In genomic region chr8:70718297-70718696, GRCm38 (mm10) we compare ENCODE assay signal across 9 mouse cellular contexts. TPM values are rescaled to one million over a fixed set of nuclear protein-coding genes. Genes with fewer than 3 reads are reported as not detected.
DNase-seq lines count a peak whose midpoint lies in the region; ATAC-seq lines count a peak whose summit lies in the region.
"Had no signal": no experiment of that assay in that cellular context is flagged by ENCODE, and none has a peak within 500 bp of the region (broad histone marks: within the 10 kb centered on the region; RNA-seq: fewer than 3 reads in every experiment).

Gene Gm3336 (plus strand): TSS chr8:70718543.

- H3K4me3 ChIP-seq in forebrain, embryonic 14.5 days (ENCODE audit: low read depth, low read length), result no peak within 1 kb of the TSS
- no peak within 1 kb of the TSS for H3K4me3 ChIP-seq in kidney, embryonic 15.5 days (replicated peaks)
- no peak within 1 kb of the TSS for H3K4me3 ChIP-seq in lung, embryonic 15.5 days
- H3K4me3 ChIP-seq: erythroblast, embryonic 14.5 days had no signal

- H3K9me3 ChIP-seq in forebrain, embryonic 14.5 days (replicated peaks; ENCODE audit: control insufficient read depth, low read length), result no peaks in the 10 kb centered on the region
- H3K9me3 ChIP-seq in kidney, embryonic 15.5 days (replicated peaks), result no peaks in the 10 kb centered on the region
- no peaks in the 10 kb centered on the region for H3K9me3 ChIP-seq in lung, embryonic 15.5 days

- WGBS in forebrain, embryonic 14.5 days, result under 1% methylated on average over 18 of the region's 19 CpGs
- WGBS in kidney, embryonic 15.5 days, result 3% methylated on average over 19 of the region's 19 CpGs
- 1% methylated on average over 19 of the region's 19 CpGs for WGBS in lung, embryonic 15.5 days

- H3K36me3 ChIP-seq in forebrain, embryonic 14.5 days (ENCODE audit: control insufficient read depth, insufficient read depth, low read length), result no peaks in the 10 kb centered on the region
- H3K36me3 ChIP-seq in kidney, embryonic 15.5 days, result no peaks in the 10 kb centered on the region
- H3K36me3 ChIP-seq in lung, embryonic 15.5 days, result no peaks in the 10 kb centered on the region

- peak; percentile 49 to 54 for DNase-seq in layer of hippocampus, postnatal 36 days
- no peak for DNase-seq in layer of hippocampus, adult 9-11 months
- DNase-seq in brain, adult 2 months (ENCODE audit: low read depth, low spot score), result peak; percentile 67
- peak; percentile 41 for DNase-seq in forebrain, embryonic 14.5 days (ENCODE audit: low spot score)
- DNase-seq in thymus, postnatal 14 days, result peak; percentile 87

- no peak within 1 kb of the TSS for H3K27ac ChIP-seq in forebrain, embryonic 14.5 days (ENCODE audit: low read depth, low read length)
- no peak within 1 kb of the TSS for H3K27ac ChIP-seq in kidney, embryonic 15.5 days
- H3K27ac ChIP-seq in lung, embryonic 15.5 days, result no peak within 1 kb of the TSS

- H3K4me2 ChIP-seq in forebrain, embryonic 14.5 days (ENCODE audit: low read length), result no peak within 1 kb of the TSS
- H3K4me2 ChIP-seq in kidney, embryonic 15.5 days, result peak within 1 kb of the TSS; percentile 31; the same call in 1 of the 2 replicates
- no peak within 1 kb of the TSS for H3K4me2 ChIP-seq in lung, embryonic 15.5 days

- ATAC-seq in forebrain, embryonic 14.5 days, result peak; percentile 42
- peak; percentile 15; the same call in 1 of the 2 replicates for ATAC-seq in kidney, embryonic 15.5 days (replicated peaks; ENCODE audit: low FRiP score)
- ATAC-seq in lung, embryonic 15.5 days (ENCODE audit: borderline replicate concordance, extremely low read depth, low FRiP score, low TSS enrichment), result peak; percentile 15; the same call in 1 of the 2 replicates
- peak; percentile 54 for ATAC-seq in neutrophil, adult 5-6 weeks (ENCODE audit: extremely low read depth, insufficient number of reproducible peaks, low FRiP score, poor library complexity, severe bottlenecking)

- H3K27me3 ChIP-seq in forebrain, embryonic 14.5 days (replicated peaks; ENCODE audit: control insufficient read depth, insufficient read depth, low read length), result no peaks in the 10 kb centered on the region
- H3K27me3 ChIP-seq in kidney, embryonic 15.5 days, result 0 out of 2 replicates have a peak, but pooled peaks cover 3% of the 10 kb centered on the region
- H3K27me3 ChIP-seq in lung, embryonic 15.5 days, result no peaks in the 10 kb centered on the region

- H3K4me1 ChIP-seq in forebrain, embryonic 14.5 days (ENCODE audit: control insufficient read depth, insufficient read depth, low read length), result no peaks in the 10 kb centered on the region
- H3K4me1 ChIP-seq in kidney, embryonic 15.5 days, result peaks cover 17% of the 10 kb centered on the region
- 0 out of 2 replicates have a peak, but pooled peaks cover 4% of the 10 kb centered on the region for H3K4me1 ChIP-seq in lung, embryonic 15.5 days

- H3K9ac ChIP-seq in forebrain, embryonic 14.5 days (ENCODE audit: low read length), result no peak within 1 kb of the TSS
- no peak within 1 kb of the TSS for H3K9ac ChIP-seq in kidney, embryonic 15.5 days
- no peak within 1 kb of the TSS for H3K9ac ChIP-seq in lung, embryonic 15.5 days

RNA-seq across cellular contexts. Expression of gene Gm3336, which starts in this region (rescaled TPM):
- not detected for total RNA-seq in layer of hippocampus, postnatal 36 days (2021)
- not detected in 2 replicates for polyA plus RNA-seq in forebrain, embryonic 14.5 days (2014; fragmentation: Nextera tagmentation; extraction: Ambion mirVana)
- 0.55 and 0.83 TPM in 2 replicates for polyA plus RNA-seq in kidney, embryonic 15.5 days (2015; fragmentation: Nextera tagmentation; extraction: Ambion mirVana)
- polyA plus RNA-seq in lung, embryonic 15.5 days (2015; fragmentation: Nextera tagmentation; extraction: Ambion mirVana), result not detected in 2 replicates
- not detected in 2 replicates for total RNA-seq in neutrophil, adult 5-6 weeks (2017)
- polyA plus RNA-seq: erythroblast, embryonic 14.5 days had no signal

Comparison
In these comparisons a context has a peak if more than half of its experiments do, and no peak if none do; other contexts are left out.
1. Peak in DNase-seq in layer of hippocampus, postnatal 36 days; RNA of the gene not detected or under 1 TPM.
2. Peak in DNase-seq and ATAC-seq in forebrain, embryonic 14.5 days; RNA of the gene not detected or under 1 TPM.
3. Peak in ATAC-seq and H3K4me2 ChIP-seq in kidney, embryonic 15.5 days; RNA of the gene not detected or under 1 TPM.
4. Peak in ATAC-seq in lung, embryonic 15.5 days; RNA of the gene not detected or under 1 TPM.
5. Peak in ATAC-seq in neutrophil, adult 5-6 weeks; RNA of the gene not detected or under 1 TPM.